Mouse (Mus musculus) lung, adult 2 months (tissue): ENCODE results near the gene Samsn1.

Source experiments
- CTCF ChIP-seq: fragments of 200-500 bp; IDR thresholded peaks from 2 replicates; pipeline ENCODE4 v1.5.1; 2011; ENCODE audit warnings: mild to moderate bottlenecking, low read length, control low read depth; ENCODE audit not compliant: insufficient read depth
- POLR2A ChIP-seq: fragments of 200-500 bp; IDR thresholded peaks from 2 replicates; pipeline ENCODE4 v1.6.1; 2011; ENCODE audit warnings: low read depth, mild to moderate bottlenecking, control low read depth, low read length, borderline replicate concordance; ENCODE audit errors: extremely low read depth

DNA sequence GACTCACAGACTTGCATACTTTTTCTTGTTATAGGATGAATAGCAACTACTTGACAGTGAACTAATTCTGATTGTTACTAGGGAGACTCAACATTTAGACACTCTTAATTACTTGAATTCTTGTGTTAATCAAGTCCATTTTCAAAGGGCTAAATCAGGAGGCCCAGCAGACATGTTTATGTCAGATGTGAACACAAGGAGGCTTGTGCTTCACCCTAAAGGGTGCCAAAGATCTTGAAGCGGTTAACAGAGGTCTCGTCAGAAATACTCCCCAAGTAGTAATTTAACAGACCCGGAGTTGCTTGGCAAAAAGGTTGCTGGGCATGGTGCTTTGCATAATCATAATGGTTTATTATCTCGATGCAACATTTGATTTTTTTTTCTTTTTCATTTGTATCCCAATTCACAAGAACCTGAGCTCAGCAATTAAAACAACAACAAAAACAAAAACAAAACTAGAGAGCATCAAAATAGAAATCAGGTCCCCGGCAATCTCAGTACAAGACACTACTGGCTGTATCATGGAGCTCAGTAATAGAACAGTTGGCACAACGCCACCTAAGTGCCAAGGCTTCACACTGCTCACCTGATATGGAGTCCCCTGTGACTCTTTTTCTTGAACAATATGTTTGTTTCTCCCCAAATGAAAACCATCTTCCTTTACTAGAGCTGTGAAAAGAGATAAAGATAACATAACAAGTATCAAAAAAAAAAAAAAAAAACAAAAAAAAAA lies 51.6 kb downstream of the Samsn1 start:
- TF ChIP-seq CTCF (no peak), POLR2A (no peak)
